Mouse (Mus musculus) hindbrain, embryonic 14.5 days (tissue): ENCODE results near the gene Gm26938. TPM values are rescaled to one million over a fixed set of nuclear protein-coding genes. Genes with fewer than 3 reads are reported as not detected.

Source experiments
- ATAC-seq: fragments of 200-750 bp; cut with Nextera tagmentation; 2 replicates; pipeline ENCODE4 v1.8.0; 2017; ENCODE audit warnings: moderate number of reproducible peaks, mild to moderate bottlenecking, moderate TSS enrichment, moderate library complexity; ENCODE audit not compliant: low FRiP score
- DNase-seq: peaks from one replicate; pipeline ENCODE4 v3.0.0-alpha.2; 2015; ENCODE audit warnings: low spot score
- H3K27ac ChIP-seq: fragments of 300-500 bp; sonication (generic); 2 replicates; pipeline ENCODE4 v1.5.1; 2014; ENCODE audit warnings: mild to moderate bottlenecking, moderate library complexity
- H3K27me3 ChIP-seq: fragments of 300-500 bp; sonication (generic); 2 replicates; pipeline ENCODE4 v1.6.1; 2014; ENCODE audit warnings: mild to moderate bottlenecking, low read length, mixed read lengths; ENCODE audit not compliant: control insufficient read depth, insufficient read depth
- H3K36me3 ChIP-seq: fragments of 300-500 bp; sonication (generic); replicated peaks from 2 replicates; pipeline ENCODE4 v1.6.1; 2014; ENCODE audit not compliant: control insufficient read depth, insufficient read depth
- H3K4me1 ChIP-seq: fragments of 300-500 bp; sonication (generic); replicated peaks from 2 replicates; pipeline ENCODE4 v1.6.1; 2014; ENCODE audit warnings: antibody characterized with exemption, low read length, mixed read lengths; ENCODE audit not compliant: control insufficient read depth, insufficient read depth
- H3K4me2 ChIP-seq: fragments of 300-500 bp; sonication (generic); replicated peaks from 2 replicates; pipeline ENCODE4 v1.6.1; 2014; ENCODE audit warnings: mild to moderate bottlenecking, moderate library complexity
- H3K4me3 ChIP-seq: fragments of 300-500 bp; sonication (generic); replicated peaks from 2 replicates; pipeline ENCODE4 v1.5.1; 2014; ENCODE audit warnings: mild to moderate bottlenecking, low read length
- H3K9ac ChIP-seq: fragments of 300-500 bp; sonication (generic); 2 replicates; pipeline ENCODE4 v1.6.1; 2014
- H3K9me3 ChIP-seq: fragments of 300-500 bp; sonication (generic); 2 replicates; pipeline ENCODE4 v1.6.1; 2016; ENCODE audit warnings: low read length; ENCODE audit not compliant: control insufficient read depth
- WGBS: fragments of 180-500 bp; shearing (Covaris S2); extraction: QIAGEN DNeasy Blood & Tissue Kit; methylation state at CpG from one replicate; pipeline ENCODE4 v1.1.7; 2014; 5-methylcytosine and 5-hydroxymethylcytosine counted together
- polyA plus RNA-seq: library from polyadenylated mRNA; unstranded; fragments of >200 nt; fragmentation: Nextera tagmentation; extraction: Ambion mirVana; gene quantifications from 2 replicates; pipeline ENCODE4 v1.2.1, GENCODE M21; 2014

The Gm26938 gene
- polyA plus RNA-seq, 1 experiment from 2014 or later = 0.29 TPM

DNA sequence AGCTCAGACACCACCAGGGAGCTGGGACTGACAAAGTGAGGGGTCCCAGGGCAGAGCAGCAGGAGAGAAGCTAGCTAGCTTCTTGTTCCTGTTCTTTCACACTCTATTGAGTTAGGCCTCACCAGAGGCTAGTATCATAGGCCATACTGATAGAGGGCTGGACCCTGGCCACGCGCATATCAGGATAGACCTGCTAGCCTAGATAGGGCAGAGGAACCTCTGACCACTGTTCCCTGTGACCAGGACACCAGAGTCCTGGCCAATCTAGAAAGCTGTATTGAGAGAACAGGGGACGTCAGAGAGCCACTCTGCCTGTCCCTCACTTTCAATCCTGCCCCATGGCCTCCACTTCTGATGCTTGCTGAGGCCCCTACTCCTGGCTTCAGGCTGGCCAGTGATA lies 8.2 kb downstream of the Gm26938 start:
- no peak overlapping the region for H3K9ac ChIP-seq

DNA sequence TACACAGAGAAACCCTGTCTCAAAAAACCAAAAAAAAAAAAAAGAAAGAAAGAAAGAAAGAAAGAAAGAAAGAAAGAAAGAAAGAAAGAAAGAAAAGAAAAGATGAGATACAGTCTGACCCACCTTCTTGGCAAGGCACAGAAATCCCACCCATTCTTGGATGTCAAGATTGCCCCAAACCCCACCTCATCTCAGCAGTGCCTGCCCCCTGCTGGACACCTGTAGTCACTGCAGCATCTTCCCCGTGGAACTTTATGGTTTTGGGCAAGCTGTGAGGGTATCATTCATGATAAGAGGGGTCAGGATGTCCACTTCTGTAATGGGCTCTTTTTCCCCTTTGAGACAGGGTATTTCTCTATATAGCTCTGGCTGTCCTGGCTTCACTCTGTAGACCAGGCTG lies 8.9 kb downstream of the Gm26938 start:
- Histone ChIP-seq H3K36me3 (peaks cover 11% of the 10 kb centered on the region), H3K4me1 (no peaks in the 10 kb centered on the region), H3K27me3 (peaks cover 9% of the 10 kb centered on the region; the same call in 1 of the 2 replicates), H3K27ac (no peak overlapping the region), H3K4me2 (no peak overlapping the region), H3K9me3 (no peaks in the 10 kb centered on the region), H3K9ac (no peak overlapping the region), H3K4me3 (no peak overlapping the region)
- no peak for ATAC-seq
- no peak for DNase-seq
- WGBS = 3% methylated on average over 1 of the region's 1 CpGs

More for the DNA sequence above, 8.2 kb downstream of the Gm26938 start:
- Histone ChIP-seq H3K4me2 (no peak overlapping the region), H3K9me3 (no peaks in the 10 kb centered on the region), H3K27me3 (peaks cover 9% of the 10 kb centered on the region; the same call in 1 of the 2 replicates), H3K4me1 (no peaks in the 10 kb centered on the region), H3K36me3 (peaks cover 19% of the 10 kb centered on the region), H3K4me3 (no peak overlapping the region), H3K27ac (no peak overlapping the region)
- WGBS = 81% methylated on average over 3 of the region's 3 CpGs
- ATAC-seq (no peak), DNase-seq (no peak)

DNA sequence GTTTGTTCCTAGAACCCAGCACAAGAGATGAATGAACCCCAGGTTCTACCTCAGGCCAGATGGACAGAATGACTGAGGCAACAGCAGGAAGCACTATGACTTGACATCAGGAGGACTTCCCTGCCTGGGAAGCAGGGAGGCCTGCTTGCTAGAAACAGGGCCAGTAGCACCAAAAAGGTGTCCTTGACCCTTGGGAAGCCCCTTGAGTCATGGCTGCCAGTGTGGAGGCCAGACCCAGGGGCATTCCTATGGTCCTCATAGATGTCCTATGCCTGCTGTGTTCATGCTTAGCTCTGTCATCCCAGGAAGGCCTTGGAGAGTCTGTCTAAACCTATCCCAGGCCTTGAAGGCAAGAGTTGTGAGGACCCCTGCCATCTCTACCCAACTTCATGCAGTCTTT lies 9.8 kb downstream of the Gm26938 start:
- no peak for DNase-seq
- Histone ChIP-seq H3K4me3 (no peak overlapping the region), H3K27ac (no peak overlapping the region), H3K4me2 (no peak overlapping the region), H3K36me3 (peaks cover 3% of the 10 kb centered on the region), H3K9ac (no peak overlapping the region), H3K9me3 (no peaks in the 10 kb centered on the region), H3K27me3 (peaks cover 9% of the 10 kb centered on the region; the same call in 1 of the 2 replicates), H3K4me1 (no peaks in the 10 kb centered on the region)
- no peak for ATAC-seq

DNA sequence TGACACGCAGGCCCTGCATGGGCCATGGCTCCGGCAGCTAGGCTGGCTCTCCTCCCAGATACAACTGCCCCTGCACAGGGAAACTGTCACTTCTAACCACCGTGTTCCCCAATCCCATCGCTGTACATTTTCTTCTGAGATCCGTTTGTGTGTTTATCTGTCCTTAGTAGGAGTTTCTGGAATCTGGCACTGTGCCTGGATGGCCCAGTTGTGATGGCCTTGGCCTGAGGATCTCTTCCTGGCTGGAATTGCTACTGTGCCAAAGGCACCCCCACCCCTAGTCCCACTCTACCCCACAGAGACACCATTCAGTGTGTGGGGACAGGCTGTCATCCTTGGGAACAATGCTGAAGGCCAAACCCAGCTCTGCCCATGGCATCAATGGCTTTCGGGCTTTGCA lies 10.2 kb downstream of the Gm26938 start:
- no peak overlapping the region for H3K27ac ChIP-seq
- no peak overlapping the region for H3K4me3 ChIP-seq
- no peak overlapping the region for H3K4me2 ChIP-seq
- DNase-seq = no peak
- ATAC-seq = no peak
- H3K27me3 ChIP-seq = peaks cover 9% of the 10 kb centered on the region; the same call in 1 of the 2 replicates
- no peaks in the 10 kb centered on the region for H3K9me3 ChIP-seq
- no peak overlapping the region for H3K9ac ChIP-seq
- H3K36me3 ChIP-seq = no peaks in the 10 kb centered on the region; the same call in 1 of the 2 replicates
- 74% methylated on average over 6 of the region's 6 CpGs for WGBS
- no peaks in the 10 kb centered on the region for H3K4me1 ChIP-seq

DNA sequence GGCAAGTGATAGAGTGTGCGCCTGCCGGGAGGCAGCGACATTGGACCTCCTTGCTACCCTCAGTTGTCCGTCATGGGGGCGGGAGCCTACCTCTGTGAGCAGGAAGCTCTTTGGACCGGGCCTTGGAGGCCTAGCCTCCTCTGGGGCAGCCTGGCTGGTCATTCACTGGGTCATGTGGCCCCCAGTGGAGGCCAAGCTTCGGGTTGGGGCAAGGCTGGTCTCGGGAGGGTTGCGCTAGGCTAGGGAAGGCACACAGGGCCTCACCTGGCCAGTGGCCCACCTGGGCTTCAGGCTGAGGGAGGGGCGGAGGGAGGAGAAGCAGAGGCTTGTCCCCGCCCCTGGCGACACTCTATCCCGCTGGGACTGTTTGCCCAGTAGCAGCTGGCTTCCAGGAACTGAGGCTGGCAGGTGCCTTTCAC lies 12.2 kb downstream of the Gm26938 start:
- Histone ChIP-seq H3K9me3 (no peaks in the 10 kb centered on the region), H3K4me2 (no peak overlapping the region), H3K9ac (no peak overlapping the region), H3K36me3 (no peaks in the 10 kb centered on the region), H3K27ac (no peak overlapping the region), H3K4me3 (no peak overlapping the region), H3K4me1 (no peaks in the 10 kb centered on the region), H3K27me3 (peaks cover 9% of the 10 kb centered on the region; the same call in 1 of the 2 replicates)
- ATAC-seq (no peak), DNase-seq (no peak)
- WGBS = 8% methylated on average over 13 of the region's 13 CpGs

DNA sequence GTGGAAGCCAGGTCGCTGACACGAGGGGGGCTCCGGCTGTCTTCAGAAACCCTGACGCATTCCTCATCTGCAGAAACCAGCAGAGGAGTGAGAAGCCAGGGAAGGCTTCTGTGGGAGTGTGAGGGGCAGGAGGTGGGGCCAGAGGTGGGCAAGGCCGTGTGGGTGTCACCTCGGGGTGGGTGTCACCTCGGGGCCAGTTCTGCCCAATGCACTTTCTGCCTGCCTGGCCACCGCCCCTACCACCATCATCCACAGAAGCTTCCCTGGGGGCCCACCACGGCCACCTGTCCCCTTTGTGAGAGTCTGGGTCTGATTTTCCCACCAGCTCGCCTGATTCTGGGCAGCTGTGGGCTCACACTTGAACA lies 13.1 kb downstream of the Gm26938 start:
- no peak for ATAC-seq
- H3K4me1 ChIP-seq = no peaks in the 10 kb centered on the region
- 57% methylated on average over 10 of the region's 10 CpGs for WGBS

DNA sequence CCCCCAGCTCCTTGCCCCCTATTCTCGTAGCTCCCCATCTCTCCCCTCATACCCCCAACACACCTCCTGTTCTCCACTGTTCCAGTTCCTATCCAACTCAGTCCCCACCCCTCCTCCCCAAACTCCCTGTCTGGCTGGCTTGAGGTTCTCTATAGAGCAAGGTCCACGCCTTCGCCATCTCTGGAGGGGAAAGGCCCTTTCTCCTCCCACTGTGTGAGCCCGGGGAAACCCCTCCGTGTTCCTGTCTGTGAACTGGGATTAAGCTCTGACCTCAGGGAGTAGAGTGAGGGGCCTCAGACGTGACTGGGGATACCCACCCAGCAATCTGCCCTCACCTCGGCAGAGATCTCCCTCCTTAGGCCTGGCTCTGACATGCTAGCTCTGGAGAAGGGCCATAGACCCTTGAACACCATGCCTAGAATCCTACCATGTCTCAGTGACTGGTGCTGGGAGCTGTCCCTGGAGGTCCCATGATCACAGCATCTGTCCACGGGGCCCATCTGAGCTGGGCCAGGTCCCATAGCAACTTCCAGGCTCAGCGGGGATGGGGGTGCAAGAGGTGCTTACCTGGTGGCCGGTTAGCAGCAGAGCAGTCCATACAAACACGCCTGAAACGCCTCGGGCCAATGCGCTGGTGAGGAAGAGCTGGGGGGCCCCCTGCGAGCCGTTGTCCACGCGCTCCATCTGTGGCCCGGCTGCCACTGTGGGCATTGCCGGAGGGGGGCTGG lies 13.6 kb downstream of the Gm26938 start:
- H3K4me1 ChIP-seq = no peaks in the 10 kb centered on the region
- no peak for ATAC-seq
- no peak overlapping the region for H3K9ac ChIP-seq

More for the DNA sequence above, 13.1 kb downstream of the Gm26938 start:
- Histone ChIP-seq H3K4me3 (no peak overlapping the region), H3K9me3 (no peaks in the 10 kb centered on the region), H3K27me3 (peaks cover 9% of the 10 kb centered on the region; the same call in 1 of the 2 replicates), H3K27ac (no peak overlapping the region), H3K4me2 (no peak overlapping the region), H3K9ac (no peak overlapping the region), H3K36me3 (no peaks in the 10 kb centered on the region)
- no peak for DNase-seq

DNA sequence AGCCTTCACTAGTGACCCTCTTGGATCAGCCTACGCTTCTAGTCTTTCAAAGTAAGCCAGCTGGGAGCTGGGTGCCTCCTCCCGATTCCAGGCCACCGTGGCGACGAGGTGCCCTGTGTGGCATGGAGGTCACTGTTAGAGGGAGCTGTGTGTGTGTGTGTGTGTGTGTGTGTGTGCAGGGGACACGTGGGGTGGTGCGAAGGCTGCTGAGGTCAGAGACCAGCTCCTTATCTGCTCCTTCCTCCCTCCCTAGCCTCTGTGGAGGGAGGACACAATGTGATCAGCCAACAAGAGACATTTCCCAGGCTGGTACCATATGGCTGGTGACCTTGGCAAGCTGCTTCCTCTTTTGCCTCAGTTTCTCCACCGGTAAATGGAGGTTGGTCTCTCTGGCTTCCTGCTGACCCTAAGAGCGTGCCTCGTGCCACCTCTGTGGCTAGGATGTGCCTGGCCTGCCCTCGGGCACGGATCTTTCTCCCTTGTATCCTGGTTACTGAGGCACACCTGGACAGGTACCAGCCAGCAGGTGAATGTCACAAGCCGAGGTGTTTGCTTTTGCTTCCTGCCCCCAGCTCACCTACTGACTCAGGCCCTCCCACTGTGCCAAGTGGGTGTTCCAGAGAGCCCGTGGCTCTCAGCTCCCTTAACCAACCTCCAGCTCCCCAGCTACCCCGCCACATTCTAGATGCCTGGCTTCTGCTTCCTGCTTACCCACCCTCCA lies 14.4 kb downstream of the Gm26938 start:
- Histone ChIP-seq H3K27ac (no peak overlapping the region), H3K4me1 (no peaks in the 10 kb centered on the region), H3K9me3 (no peaks in the 10 kb centered on the region), H3K27me3 (peaks cover 9% of the 10 kb centered on the region; the same call in 1 of the 2 replicates), H3K4me2 (no peak overlapping the region), H3K36me3 (no peaks in the 10 kb centered on the region), H3K9ac (no peak overlapping the region), H3K4me3 (no peak overlapping the region)
- no peak for ATAC-seq
- 81% methylated on average over 14 of the region's 15 CpGs for WGBS
- DNase-seq = no peak

More for the DNA sequence above, 13.6 kb downstream of the Gm26938 start:
- WGBS = 71% methylated on average over 20 of the region's 20 CpGs
- no peak overlapping the region for H3K4me3 ChIP-seq
- H3K27ac ChIP-seq = no peak overlapping the region
- H3K36me3 ChIP-seq = no peaks in the 10 kb centered on the region
- H3K27me3 ChIP-seq = peaks cover 9% of the 10 kb centered on the region; the same call in 1 of the 2 replicates
- DNase-seq = no peak
- H3K4me2 ChIP-seq = no peak overlapping the region
- no peaks in the 10 kb centered on the region for H3K9me3 ChIP-seq

DNA sequence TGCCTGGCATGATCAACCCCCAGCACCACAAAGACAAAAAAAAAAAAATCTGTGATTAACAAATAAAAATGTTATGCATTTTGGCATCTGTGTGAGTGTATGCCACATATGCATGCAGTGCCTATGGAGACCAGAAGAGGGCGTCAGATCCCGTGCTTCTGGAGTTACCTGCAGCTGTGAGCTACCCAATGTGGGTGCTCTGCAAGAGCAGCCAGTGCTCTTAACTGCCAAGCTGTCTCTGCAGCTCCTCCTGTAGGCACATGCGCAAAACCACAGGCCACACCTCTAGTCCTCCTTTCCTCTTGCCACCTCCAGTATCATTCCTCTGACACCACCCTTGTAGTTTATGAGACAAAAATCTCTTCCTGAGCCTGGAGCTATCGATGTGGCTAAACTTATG lies 16.8 kb downstream of the Gm26938 start:
- no peak for ATAC-seq
- H3K36me3 ChIP-seq = no peaks in the 10 kb centered on the region
- H3K27me3 ChIP-seq = peaks cover 8% of the 10 kb centered on the region; the same call in 1 of the 2 replicates
- H3K4me3 ChIP-seq = no peak overlapping the region
- no peak overlapping the region for H3K27ac ChIP-seq
- H3K4me2 ChIP-seq = no peak overlapping the region
- H3K9me3 ChIP-seq = no peaks in the 10 kb centered on the region
- WGBS = 58% methylated on average over 4 of the region's 4 CpGs
- DNase-seq = no peak
- H3K9ac ChIP-seq = no peak overlapping the region
- H3K4me1 ChIP-seq = no peaks in the 10 kb centered on the region
